Mouse (Mus musculus) liver, embryonic 14.5 days (tissue): ENCODE data around the gene A4gnt. TPM values are rescaled to one million over a fixed set of nuclear protein-coding genes. Genes with fewer than 3 reads are reported as not detected.
"Not testable (repeated sequence)": the region's sequence is repeated elsewhere in the genome, so short reads cannot be mapped to it uniquely, and the experiment has no call there.

Experiments used
- ATAC-seq: fragments of 200-750 bp; cut with Nextera tagmentation; 2 replicates; pipeline ENCODE4 v1.8.0; 2017; ENCODE audit warnings: moderate number of reproducible peaks, mild to moderate bottlenecking, moderate library complexity; ENCODE audit not compliant: insufficient read depth
- DNase-seq, 3 experiments: peaks; one replicate each; pipeline ENCODE4 v3.0.0-alpha.2; 2012 to 2013; ENCODE audit warnings: low read depth in 3 of 3, low spot score in 3 of 3
- H3K27ac ChIP-seq: fragments of 300-500 bp; sonication (generic); 2 replicates; pipeline ENCODE4 v1.5.1; 2014; ENCODE audit warnings: moderate library complexity, mild to moderate bottlenecking, control low read depth, inconsistent platforms
- H3K27me3 ChIP-seq: fragments of 300-500 bp; sonication (generic); 2 replicates; pipeline ENCODE4 v1.6.1; 2014; ENCODE audit warnings: mild to moderate bottlenecking, low read length, moderate library complexity; ENCODE audit not compliant: control insufficient read depth, insufficient read depth
- H3K36me3 ChIP-seq: fragments of 300-500 bp; sonication (generic); replicated peaks from 2 replicates; pipeline ENCODE4 v1.6.1; 2014; ENCODE audit warnings: low read depth; ENCODE audit not compliant: control insufficient read depth, insufficient read depth
- H3K4me1 ChIP-seq, 2 experiments: fragments of 200-500 bp in 1 of 2; fragments of 300-500 bp in 1 of 2; sonication (generic) in 1 of 2; replicated peaks; 2 replicates each; pipeline ENCODE4 v1.6.1; 2012 to 2014; ENCODE audit warnings: antibody characterized with exemption in 1 of 2, inconsistent platforms in 1 of 2, low read length in 1 of 2; ENCODE audit not compliant: control insufficient read depth in 2 of 2, insufficient read depth in 2 of 2
- H3K4me2 ChIP-seq: fragments of 300-500 bp; sonication (generic); 2 replicates; pipeline ENCODE4 v1.6.1; 2014; ENCODE audit warnings: low read depth, mild to moderate bottlenecking, control low read depth, moderate library complexity
- H3K4me3 ChIP-seq, 2 experiments: fragments of 200-500 bp in 1 of 2; fragments of 300-500 bp in 1 of 2; sonication (generic) in 1 of 2; 2 replicates each; pipeline ENCODE4 v1.5.1; 2012 to 2014; ENCODE audit warnings: low read depth in 2 of 2, low read length in 2 of 2, mild to moderate bottlenecking in 2 of 2, control low read depth in 1 of 2, inconsistent platforms in 1 of 2, moderate library complexity in 1 of 2; ENCODE audit not compliant: insufficient read depth in 1 of 2
- H3K9ac ChIP-seq: fragments of 300-500 bp; sonication (generic); replicated peaks from 2 replicates; pipeline ENCODE4 v1.6.1; 2014; ENCODE audit warnings: mild to moderate bottlenecking, control low read depth, moderate library complexity
- H3K9me3 ChIP-seq: fragments of 300-500 bp; sonication (generic); 2 replicates; pipeline ENCODE4 v1.6.1; 2016; ENCODE audit warnings: low read length, mixed read lengths; ENCODE audit not compliant: control insufficient read depth
- CTCF ChIP-seq: IDR thresholded peaks from 2 replicates; pipeline ENCODE4 v1.5.1; 2016; ENCODE audit warnings: antibody characterized with exemption, low read depth, control low read depth
- EP300 ChIP-seq: IDR thresholded peaks from 2 replicates; pipeline ENCODE4 v1.6.1; 2016; ENCODE audit warnings: antibody characterized with exemption, low read depth
- WGBS: fragments of 180-500 bp; shearing (Covaris S2); extraction: QIAGEN DNeasy Blood & Tissue Kit; methylation state at CpG from one replicate; pipeline ENCODE4 v1.1.7; 2014; ENCODE audit not compliant: insufficient replicate concordance; 5-methylcytosine and 5-hydroxymethylcytosine counted together
- polyA plus RNA-seq, 2 experiments: library from polyadenylated mRNA; depleted of rRNA in 1 of 2; stranded (reverse) in 1 of 2; unstranded in 1 of 2; fragments of >200 nt; fragmentation: Nextera tagmentation in 1 of 2; extraction: Ambion mirVana in 1 of 2; gene quantifications; 2 replicates each; pipeline versions ENCODE4 v1.2.1 to v1.2.3; 2012 to 2014

Gene A4gnt
- polyA plus RNA-seq, 2 experiments: not detected

DNA sequence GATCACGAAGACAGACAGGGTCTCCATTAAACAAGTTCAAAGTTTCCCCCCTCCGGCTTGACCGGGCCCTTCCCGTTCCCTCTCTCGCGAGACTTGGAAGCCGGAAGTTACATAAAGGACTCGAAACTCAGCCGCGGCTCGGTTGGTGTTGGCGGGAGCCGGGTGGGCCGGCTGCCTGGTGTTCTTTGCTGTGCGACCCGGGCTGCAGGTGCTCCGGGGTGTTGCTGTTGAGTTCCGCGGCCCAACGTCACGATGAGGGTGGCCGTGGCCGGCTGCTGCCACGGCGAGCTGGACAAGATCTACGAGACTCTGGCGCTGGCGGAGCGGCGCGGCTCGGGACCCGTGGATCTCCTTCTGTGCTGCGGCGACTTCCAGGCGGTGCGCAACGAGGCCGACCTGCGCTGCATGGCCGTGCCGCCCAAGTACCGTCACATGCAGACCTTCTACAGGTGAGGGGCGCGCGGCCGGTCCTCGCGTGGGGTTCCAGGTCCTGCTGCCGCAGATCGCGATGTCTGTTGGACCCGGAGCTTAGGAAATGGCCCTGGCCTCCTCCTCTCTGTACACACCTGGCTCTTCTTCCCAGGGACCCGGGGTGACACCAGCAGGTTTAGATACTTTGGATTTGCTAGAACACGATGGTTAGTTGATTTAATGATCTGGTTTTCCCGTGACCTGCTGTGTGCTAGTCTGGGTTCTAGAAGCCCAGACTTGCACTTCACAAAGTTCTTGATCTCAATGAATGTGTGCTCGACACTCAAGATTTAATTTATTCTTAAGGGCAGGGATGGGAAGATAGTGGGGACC lies 36.4 kb upstream of the A4gnt start, which contains the start of gene Dbr1:
Dbr1 (plus strand) TSS at position 123 of the 804 bp plus-strand sequence.
- Histone ChIP-seq H3K9me3 (no peaks in the 10 kb centered on the region), H3K9ac (peak within 1 kb of the TSS; percentile 91), H3K4me2 (peak within 1 kb of the TSS; percentile 73), H3K4me3 (peak within 1 kb of the TSS; percentile 66 to 95), H3K27me3 (no peaks in the 10 kb centered on the region), H3K4me1 (peaks cover 4 to 9% of the 10 kb centered on the region in 2 experiments), H3K27ac (peak within 1 kb of the TSS; percentile 38), H3K36me3 (peaks cover 10% of the 10 kb centered on the region)
- DNase-seq: peak; percentile 81 to 86 (median 84)
- under 1% methylated on average over 57 of the region's 57 CpGs for WGBS
- ATAC-seq: peak; percentile 94
- TF ChIP-seq CTCF (no peak), EP300 (peak; percentile 81)

DNA sequence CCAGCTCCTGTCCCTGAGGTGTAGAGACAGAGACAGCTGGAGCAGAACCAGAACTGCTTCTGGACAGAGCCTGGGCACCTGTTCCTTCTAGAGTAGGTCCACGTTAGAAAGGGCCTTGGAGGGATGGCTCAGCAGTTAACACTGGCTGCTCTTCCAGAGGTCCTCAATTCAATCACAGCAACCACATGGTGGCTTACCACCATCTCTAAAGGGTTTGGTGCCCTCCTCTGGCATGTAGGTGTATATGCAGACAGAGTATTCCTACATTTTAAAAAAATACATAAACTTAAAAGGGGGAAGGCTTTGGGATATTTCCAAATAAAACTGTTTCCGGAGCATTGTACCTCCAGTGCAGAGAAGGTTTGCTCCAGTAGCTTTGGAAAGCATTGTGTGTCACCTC lies 31.6 kb upstream of the A4gnt start:
- Histone ChIP-seq H3K4me2 (no peak overlapping the region), H3K9me3 (no peaks in the 10 kb centered on the region), H3K27ac (no peak overlapping the region), H3K4me1 (peaks cover 4 to 9% of the 10 kb centered on the region in 2 experiments), H3K4me3 (no peak overlapping the region), H3K9ac (no peak overlapping the region), H3K36me3 (peaks cover 38% of the 10 kb centered on the region), H3K27me3 (no peaks in the 10 kb centered on the region)
- no peak for ATAC-seq
- DNase-seq: no peak
- no peak for TF ChIP-seq EP300
- TF ChIP-seq CTCF: peak; percentile 72
- 52% methylated on average over 2 of the region's 2 CpGs for WGBS

DNA sequence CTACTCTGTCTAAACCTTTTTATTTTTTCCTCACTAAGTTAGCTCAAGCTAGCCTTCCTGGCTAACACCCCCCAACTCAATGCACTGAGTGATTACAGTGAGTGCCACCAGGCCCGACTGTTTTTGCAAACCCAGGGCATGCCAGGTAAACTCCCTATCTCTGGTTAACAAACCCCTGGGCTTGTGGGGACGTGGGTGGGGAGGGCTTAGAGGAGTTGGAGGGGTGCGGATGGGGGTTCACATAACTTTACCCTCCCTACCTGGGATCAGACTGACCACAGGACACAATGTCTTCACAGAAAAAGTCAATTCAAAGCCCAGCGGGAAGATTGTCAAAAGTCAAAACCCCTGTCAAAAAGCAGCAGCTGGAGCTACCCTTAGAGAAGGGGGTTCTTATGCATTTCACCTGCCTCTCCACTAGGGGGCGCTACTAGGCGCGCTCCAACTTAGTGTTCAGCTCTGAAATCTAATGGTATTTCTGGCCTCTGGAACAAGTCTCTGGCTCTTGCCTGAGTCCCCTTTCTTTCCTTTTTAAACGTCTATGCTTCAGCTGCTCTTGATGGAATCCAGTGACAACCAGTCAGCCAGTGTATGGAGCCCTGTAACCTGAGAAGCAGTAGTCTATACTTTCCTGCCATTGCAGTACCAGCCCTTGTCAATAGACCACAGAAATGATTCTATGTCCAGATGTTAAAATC lies 24.6 kb upstream of the A4gnt start:
- Histone ChIP-seq H3K36me3 (peaks cover 18% of the 10 kb centered on the region), H3K27me3 (no peaks in the 10 kb centered on the region), H3K9ac (no peak overlapping the region), H3K4me1 (no peaks in the 10 kb centered on the region), H3K27ac (no peak overlapping the region), H3K4me3 (no peak overlapping the region), H3K4me2 (no peak overlapping the region), H3K9me3 (no peaks in the 10 kb centered on the region)
- 18% methylated on average over 8 of the region's 8 CpGs for WGBS
- no peak for ATAC-seq
- peak; percentile 92 for TF ChIP-seq CTCF
- no peak for TF ChIP-seq EP300
- DNase-seq: peak in 1 of 3 experiments; percentile 20

DNA sequence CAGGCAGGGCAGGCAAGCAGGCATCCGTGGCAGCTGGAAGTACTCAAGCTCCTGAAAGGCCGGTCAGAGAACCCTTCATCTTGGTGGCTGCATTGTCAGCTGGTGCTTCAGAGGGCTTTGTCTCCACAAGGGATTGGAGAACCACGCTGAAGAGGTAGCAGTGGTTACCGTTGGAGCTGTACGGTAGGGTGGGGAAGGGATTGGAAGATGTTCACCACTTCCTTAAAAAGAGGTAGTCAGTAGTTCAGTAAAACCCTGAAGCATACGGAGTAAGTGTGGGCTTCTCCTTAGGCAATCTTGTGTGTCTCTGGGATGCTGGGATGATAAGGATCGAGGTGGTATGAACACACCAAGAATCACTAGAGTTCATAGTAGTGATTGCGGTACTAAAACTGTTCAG lies 21.2 kb upstream of the A4gnt start:
- no peak overlapping the region for H3K4me2 ChIP-seq
- no peak overlapping the region for H3K9ac ChIP-seq
- no peaks in the 10 kb centered on the region for H3K27me3 ChIP-seq
- DNase-seq (no peak), ATAC-seq (no peak)
- TF ChIP-seq EP300: no peak
- TF ChIP-seq CTCF: no peak
- no peaks in the 10 kb centered on the region for H3K4me1 ChIP-seq
- no peak overlapping the region for H3K27ac ChIP-seq
- no peaks in the 10 kb centered on the region for H3K36me3 ChIP-seq
- H3K9me3 ChIP-seq: no peaks in the 10 kb centered on the region
- 39% methylated on average over 8 of the region's 8 CpGs for WGBS
- no peak overlapping the region for H3K4me3 ChIP-seq

DNA sequence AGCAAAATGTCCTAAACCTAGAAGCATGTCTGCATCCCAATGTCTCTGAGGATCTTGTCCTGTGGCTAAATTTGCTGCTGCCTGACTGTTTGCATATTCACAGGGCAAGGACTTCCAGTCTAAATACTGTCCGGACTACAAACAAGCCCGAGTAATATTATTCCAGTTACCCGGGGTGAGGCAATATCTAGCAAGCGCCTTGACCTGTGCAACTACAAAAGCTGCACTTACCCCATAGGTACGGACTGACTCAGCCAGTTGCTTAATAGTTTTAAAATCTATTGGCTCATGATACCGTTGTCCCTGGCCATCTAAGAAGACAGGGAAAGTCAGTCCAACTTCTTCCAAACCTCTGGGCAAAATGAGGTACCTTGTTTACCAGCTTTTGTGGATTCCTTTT lies 13.2 kb upstream of the A4gnt start:
- not testable (repeated sequence) for H3K4me2 ChIP-seq, H3K36me3 ChIP-seq, DNase-seq, H3K27me3 ChIP-seq, H3K9ac ChIP-seq, H3K9me3 ChIP-seq, H3K4me1 ChIP-seq, H3K4me3 ChIP-seq, H3K27ac ChIP-seq, ATAC-seq
- WGBS: 76% methylated on average over 6 of the region's 6 CpGs
